Mouse (Mus musculus): Measurements from ENCODE around the gene Gm10722.
A peak's percentile ranks its signal among the peaks of the same experiment; 100 is the strongest.
"Not testable (repeated sequence)": the region's sequence is repeated elsewhere in the genome, so short reads cannot be mapped to it uniquely, and the experiment has no call there.

Gene Gm10722

GRCm38 (mm10) chr9:3024912-3025467 lies 24.3 kb downstream of the Gm10722 start, which contains the start of gene Gm10717:
TSS of gene Gm10717 (plus strand) at chr9:3025417.
- DNase-seq (ENCODE audit: low read depth, low spot score) = not testable (repeated sequence)

GRCm38 (mm10) chr9:3025653-3026052 lies 24.9 kb downstream of the Gm10722 start:
- DNase-seq (ENCODE audit: low read depth, low spot score) = not testable (repeated sequence)

GRCm38 (mm10) chr9:3026136-3026535 lies 25.4 kb downstream of the Gm10722 start:
- DNase-seq (ENCODE audit: low read depth, low spot score) = not testable (repeated sequence)

GRCm38 (mm10) chr9:3026741-3027140 lies 26.0 kb downstream of the Gm10722 start:
- DNase-seq (ENCODE audit: low read depth, low spot score) = not testable (repeated sequence)

- peak; percentile 67 for DNase-seq (ENCODE audit: low read depth, low spot score)
Observed at GRCm38 (mm10) chr9:3027200-3027599, 26.5 kb downstream of the Gm10722 start.

- not testable (repeated sequence) for DNase-seq (ENCODE audit: low read depth, low spot score)
Observed at GRCm38 (mm10) chr9:3029276-3030000, 28.7 kb downstream of the Gm10722 start.

GRCm38 (mm10) chr9:3030677-3031318 lies 30.1 kb downstream of the Gm10722 start:
- peak; percentile 91 for DNase-seq (ENCODE audit: low read depth, low spot score)

- DNase-seq (ENCODE audit: low read depth, low spot score) = not testable (repeated sequence)
Observed at GRCm38 (mm10) chr9:3034299-3034698, 33.6 kb downstream of the Gm10722 start, which contains the start of gene Gm17535. TSS of gene Gm17535 (plus strand) at chr9:3034599.

GRCm38 (mm10) chr9:3036577-3036976 lies 35.9 kb downstream of the Gm10722 start, which contains the start of gene Gm10715:
TSS of gene Gm10715 (plus strand) at chr9:3036877.
- not testable (repeated sequence) for DNase-seq (ENCODE audit: low read depth, low spot score)

- peak; percentile 18 for DNase-seq (ENCODE audit: low read depth, low spot score)
Observed at GRCm38 (mm10) chr9:3038161-3038560, 37.4 kb downstream of the Gm10722 start.
